Comparison of ENCODE assay signal across 12 mouse cellular contexts in the genomic region with DNA sequence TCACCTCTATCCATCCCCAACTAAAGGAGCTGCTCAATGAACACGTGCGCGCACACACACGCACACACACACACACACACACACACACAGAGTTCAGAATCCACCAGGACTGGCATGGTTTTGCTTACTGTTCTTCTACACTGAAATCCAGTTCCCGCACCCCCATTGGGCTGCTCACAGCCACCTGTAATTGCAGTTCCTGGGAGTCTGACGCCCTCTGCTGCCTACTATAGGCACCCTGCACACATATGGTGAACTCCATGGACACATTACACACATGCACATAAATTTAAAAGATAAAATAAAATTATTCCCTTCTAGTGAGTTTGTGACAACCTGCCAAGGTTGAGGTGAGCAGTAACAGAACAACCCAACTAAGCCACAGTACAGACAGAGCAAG. TPM values are rescaled to one million over a fixed set of nuclear protein-coding genes. Genes with fewer than 3 reads are reported as not detected.
DNase-seq lines count a peak whose midpoint lies in the region; TF ChIP-seq lines count a peak whose summit lies in the region.
"Had no signal": no experiment of that assay in that cellular context is flagged by ENCODE, and none has a peak within 500 bp of the region (broad histone marks: within the 10 kb centered on the region; RNA-seq: fewer than 3 reads in every experiment).

No protein-coding gene starts in this region.

- H3K79me2 ChIP-seq in liver, adult 2 months (ENCODE audit: control insufficient read depth, insufficient read depth, low read length) = no peaks in the 10 kb centered on the region

- TF ChIP-seq POLR2A in liver, adult 2 months (IDR thresholded peaks at IDR 0.05; ENCODE audit: extremely low read depth, insufficient read depth, low read length) = no peak
- no peak for TF ChIP-seq POLR2A in cortical plate, adult 2 months (IDR thresholded peaks at IDR 0.05; ENCODE audit: extremely low read depth, insufficient read depth, low read length)

- H3K9ac ChIP-seq in liver, adult 2 months (ENCODE audit: low read depth, low read length) = no peak overlapping the region

- TF ChIP-seq CTCF in gastrocnemius, adult 2 months (IDR thresholded peaks at IDR 0.05) = peak; percentile 9; the same call in 1 of the 2 replicates
- peak; percentile 43 for TF ChIP-seq CTCF in liver, adult 2 months (IDR thresholded peaks at IDR 0.05; ENCODE audit: low read depth, low read length)
- TF ChIP-seq CTCF in E14TG2a.4 (conservative IDR thresholded peaks at IDR 0.05; ENCODE audit: low read length) = peak; percentile 33
- peak; percentile 39 for TF ChIP-seq CTCF in cortical plate, adult 2 months (IDR thresholded peaks at IDR 0.05; ENCODE audit: extremely low read depth, insufficient read depth, low read length)

- H3K36me3 ChIP-seq in liver, adult 2 months (ENCODE audit: control insufficient read depth, insufficient read depth, low read length) = no peaks in the 10 kb centered on the region
- no peaks in the 10 kb centered on the region for H3K36me3 ChIP-seq in E14TG2a.4 (ENCODE audit: insufficient read depth, low read length)

- no peak overlapping the region for H3K27ac ChIP-seq in gastrocnemius, adult 2 months
- no peak overlapping the region for H3K27ac ChIP-seq in liver, adult 2 months (replicated peaks; ENCODE audit: insufficient read depth, low read depth, low read length)
- H3K27ac ChIP-seq in cortical plate, adult 2 months (ENCODE audit: insufficient read depth, low read length) = no peak overlapping the region

- H3K4me1 ChIP-seq in liver, adult 2 months (ENCODE audit: control insufficient read depth, insufficient read depth, low read length) = no peaks in the 10 kb centered on the region; the same call in 1 of the 2 replicates
- peaks cover 28% of the 10 kb centered on the region for H3K4me1 ChIP-seq in E14TG2a.4 (replicated peaks; ENCODE audit: low read depth, low read length)
- no peaks in the 10 kb centered on the region for H3K4me1 ChIP-seq in cortical plate, adult 2 months (ENCODE audit: control insufficient read depth, insufficient read depth, low read length)

- H3K9me3 ChIP-seq in E14TG2a.4 (ENCODE audit: low read length) = peaks cover 10% of the 10 kb centered on the region

- H3K4me3 ChIP-seq in gastrocnemius, adult 2 months = no peak overlapping the region
- no peak overlapping the region for H3K4me3 ChIP-seq in liver, adult 2 months (ENCODE audit: insufficient read depth, low read depth, low read length)
- H3K4me3 ChIP-seq in E14TG2a.4 (replicated peaks; ENCODE audit: low read length) = no peak overlapping the region
- H3K4me3 ChIP-seq in cortical plate, adult 2 months (ENCODE audit: insufficient read depth, low read length) = no peak overlapping the region

- 64% methylated on average over 6 of the region's 6 CpGs for WGBS in liver, adult 2 months

- peaks cover 11% of the 10 kb centered on the region; the same call in 1 of the 2 replicates for H3K27me3 ChIP-seq in liver, adult 2 months (ENCODE audit: control insufficient read depth, insufficient read depth, low read length)
- H3K27me3 ChIP-seq in E14TG2a.4 (ENCODE audit: insufficient read depth, low read length) = peaks cover 62% of the 10 kb centered on the region

- intact Hi-C loops in gastrocnemius, adult 2 months (cut with DNase I) = no loop called here

- DNase-seq in gastrocnemius, adult 2 months = no peak
- no peak for DNase-seq in gastrocnemius, postnatal 25 days
- DNase-seq in liver, adult 2 months (ENCODE audit: extremely low read depth, low read depth, low spot score) = no peak
- no peak for DNase-seq in liver
- no peak for DNase-seq in adrenal gland, postnatal 10 days
- DNase-seq: gastrocnemius, postnatal 36 days had no signal

RNA-seq across cellular contexts. Expression of a gene that starts 8.7 kb away (rescaled TPM):
- total RNA-seq in gastrocnemius, adult 2 months (2021) = under 1 TPM in 1 of 2 experiments, not detected in 1; 0.08 TPM
- total RNA-seq in gastrocnemius, postnatal 25 days (2021) = under 1 TPM in 1 of 2 experiments, not detected in 1; 0.28 TPM
- 0.28 TPM in 1 of 2 replicates, not detected in the other for total RNA-seq in liver, adult 2 months (2014; rRNA removed)
- polyA plus RNA-seq in liver, adult 2 months (2012; rRNA removed) = 0.07 and 0.11 TPM in 2 replicates
- polyA plus RNA-seq in cortical plate, adult 2 months (2012; rRNA removed) = 10.4 and 11.8 TPM in 2 replicates
- under 1 TPM; 0.73 to 0.78 TPM for total RNA-seq in adrenal gland, postnatal 10 days (2021)
- total RNA-seq: monocyte, adult 5-6 weeks; neutrophil, adult 5-6 weeks had no signal
- polyA plus RNA-seq: heart, embryonic 14.5 days; hindbrain, embryonic 11.5 days had no signal

RNA-seq across cellular contexts. Expression of a gene that starts 14.9 kb away (rescaled TPM):
- 1 to 10 TPM; 3.2 to 3.6 TPM for total RNA-seq in gastrocnemius, adult 2 months (2021)
- 1 to 10 TPM; 2.9 to 3.1 TPM for total RNA-seq in gastrocnemius, postnatal 25 days (2021)
- total RNA-seq in liver, adult 2 months (2014; rRNA removed) = 1.9 and 2.4 TPM in 2 replicates
- 1.9 and 2.3 TPM in 2 replicates for polyA plus RNA-seq in liver, adult 2 months (2012; rRNA removed)
- polyA plus RNA-seq in cortical plate, adult 2 months (2012; rRNA removed) = 13.9 and 15.8 TPM in 2 replicates
- 1 to 10 TPM; 7.3 to 8.1 TPM for total RNA-seq in adrenal gland, postnatal 10 days (2021)

RNA-seq across cellular contexts. Expression of a gene that starts 30.4 kb away (rescaled TPM):
- total RNA-seq in gastrocnemius, adult 2 months (2021) = 10 to 100 TPM; 11.1 to 11.5 TPM
- total RNA-seq in gastrocnemius, postnatal 25 days (2021) = 10 to 100 TPM in 1 of 2 experiments, 1 to 10 TPM in 1; 8.1 to 11.2 TPM
- 4.3 and 6.8 TPM in 2 replicates for total RNA-seq in liver, adult 2 months (2014; rRNA removed)
- polyA plus RNA-seq in liver, adult 2 months (2012; rRNA removed) = 12.8 and 14.8 TPM in 2 replicates
- 16.3 and 16.9 TPM in 2 replicates for polyA plus RNA-seq in cortical plate, adult 2 months (2012; rRNA removed)
- total RNA-seq in adrenal gland, postnatal 10 days (2021) = 10 to 100 TPM; 23.0 to 23.5 TPM

RNA-seq across cellular contexts. Expression of a gene that starts 44.3 kb away (rescaled TPM):
- 10 to 100 TPM; 35.0 to 40.6 TPM for total RNA-seq in gastrocnemius, adult 2 months (2021)
- total RNA-seq in gastrocnemius, postnatal 25 days (2021) = 10 to 100 TPM; 32.1 to 33.0 TPM
- 13.0 and 14.0 TPM in 2 replicates for total RNA-seq in liver, adult 2 months (2014; rRNA removed)
- polyA plus RNA-seq in liver, adult 2 months (2012; rRNA removed) = 37.9 and 42.5 TPM in 2 replicates
- 67.2 and 67.6 TPM in 2 replicates for polyA plus RNA-seq in cortical plate, adult 2 months (2012; rRNA removed)
- 10 to 100 TPM; 50.3 to 50.9 TPM for total RNA-seq in adrenal gland, postnatal 10 days (2021)

RNA-seq across cellular contexts. Expression of a gene that starts 49.8 kb away (rescaled TPM):
- 1 to 10 TPM; 7.1 to 8.0 TPM for total RNA-seq in gastrocnemius, adult 2 months (2021)
- 1 to 10 TPM; 6.7 to 8.0 TPM for total RNA-seq in gastrocnemius, postnatal 25 days (2021)
- total RNA-seq in liver, adult 2 months (2014; rRNA removed) = 6.4 and 7.2 TPM in 2 replicates
- 3.7 and 4.6 TPM in 2 replicates for polyA plus RNA-seq in liver, adult 2 months (2012; rRNA removed)
- polyA plus RNA-seq in cortical plate, adult 2 months (2012; rRNA removed) = 21.9 and 22.7 TPM in 2 replicates
- 10 to 100 TPM; 15.6 to 19.1 TPM for total RNA-seq in adrenal gland, postnatal 10 days (2021)
